Mouse (Mus musculus): ENCODE data around the gene Lmo2.

The Lmo2 gene

DNA sequence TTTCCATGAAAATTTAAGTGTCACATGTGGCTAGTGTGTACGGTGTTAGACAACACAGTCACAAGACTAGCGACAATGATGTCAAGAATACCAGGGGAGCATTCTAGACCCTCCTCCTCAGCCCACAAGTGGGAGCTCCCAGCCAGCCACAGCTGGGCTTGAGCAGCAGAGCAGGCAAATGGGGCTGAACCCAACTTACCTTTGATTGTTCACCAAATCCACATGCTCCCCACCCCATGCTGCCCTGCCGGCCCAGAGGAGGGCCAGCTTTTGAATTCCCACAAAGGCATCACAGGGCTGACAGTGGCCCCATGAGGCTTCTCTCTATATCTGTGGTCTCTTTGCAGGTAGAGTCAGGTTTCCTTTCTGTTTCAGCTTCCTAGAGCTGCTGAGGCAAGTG, 16.7 kb upstream of the Lmo2 start:
- DNase-seq (ENCODE audit: low read depth in 1 of 2, low spot score in 2 of 2), result no peak

DNA sequence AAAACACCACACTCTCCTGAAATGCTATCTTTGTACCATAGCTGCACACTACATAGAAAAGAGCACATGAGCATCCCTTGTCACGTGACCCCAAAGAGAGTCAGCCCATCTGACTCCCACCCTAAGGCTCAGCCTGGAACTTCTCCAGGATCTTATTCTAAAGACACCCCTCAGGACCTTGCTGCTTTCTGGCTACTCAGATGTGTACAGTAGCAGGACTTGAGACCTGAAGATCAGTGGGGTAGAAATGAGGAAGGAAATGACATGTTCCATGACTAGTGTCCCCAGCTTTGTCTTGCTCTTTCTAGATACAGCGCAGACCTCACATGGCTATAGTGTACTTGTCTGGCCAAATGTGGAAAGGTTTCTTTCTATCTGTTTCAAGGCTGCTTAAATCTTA, 12.9 kb upstream of the Lmo2 start:
- DNase-seq (ENCODE audit: low read depth in 1 of 2, low spot score in 2 of 2), result no peak

- no peak for DNase-seq (ENCODE audit: low read depth in 1 of 2, low spot score in 2 of 2)
These were observed 12.2 kb upstream of the Lmo2 start for GRCm38 (mm10) chr2:103945571-103946092.

DNA sequence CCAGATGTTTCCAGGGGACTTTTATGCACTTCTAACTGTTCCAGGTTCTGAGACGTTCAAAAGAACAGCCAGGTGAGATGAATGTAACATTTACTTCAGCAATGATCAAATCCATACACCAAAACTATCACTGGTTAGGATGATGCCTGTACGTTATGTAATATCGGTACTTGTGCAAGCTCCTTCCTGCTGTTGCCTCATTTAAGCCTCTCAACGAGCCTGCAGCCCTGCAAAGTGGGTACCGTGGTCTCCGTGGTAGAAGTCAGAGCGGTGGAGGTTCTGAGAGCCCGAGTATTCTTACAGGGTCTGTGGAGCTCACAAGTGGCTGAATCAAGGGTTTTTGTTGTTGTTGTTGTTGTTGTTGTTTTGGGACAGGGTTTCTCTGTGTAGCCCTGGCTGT, 10.9 kb upstream of the Lmo2 start:
- no peak for DNase-seq (ENCODE audit: low read depth in 1 of 2, low spot score in 2 of 2)

DNA sequence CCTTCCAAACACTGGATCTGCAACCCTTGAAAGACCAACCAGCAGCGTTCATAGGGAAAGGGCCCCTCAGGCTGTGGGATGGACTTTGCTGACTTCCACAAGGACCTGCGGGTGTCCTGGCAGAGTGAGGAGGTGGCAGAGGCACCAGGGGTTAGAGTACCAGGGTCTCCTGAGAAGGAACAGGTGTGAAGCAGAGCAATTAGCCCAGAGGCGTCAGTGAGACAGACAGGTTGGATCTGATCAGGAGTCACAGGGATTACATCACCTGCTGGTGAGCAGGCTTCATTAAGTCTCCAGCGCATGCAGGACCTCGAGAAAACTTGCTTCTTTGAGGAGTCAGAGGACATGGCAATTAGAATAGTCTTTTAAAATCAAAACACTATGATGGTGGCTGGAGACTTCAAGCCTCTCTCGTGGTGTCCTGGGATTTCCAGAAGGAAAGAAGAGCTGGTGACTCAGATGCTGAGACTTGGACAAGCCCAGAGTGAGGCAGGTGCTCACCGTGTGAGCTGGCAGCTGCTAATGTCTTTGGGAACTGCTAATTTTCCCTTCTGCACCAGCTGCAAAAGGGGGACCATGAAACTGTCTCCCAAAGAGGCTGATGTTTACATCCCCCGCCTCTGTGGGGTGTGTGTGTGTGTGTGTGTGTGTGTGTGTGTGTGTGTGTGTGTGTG, 9.7 kb upstream of the Lmo2 start:
- DNase-seq (ENCODE audit: low read depth in 1 of 2, low spot score in 2 of 2), result no peak

- no peak for DNase-seq (ENCODE audit: low read depth in 1 of 2, low spot score in 2 of 2)
These were observed 4.5 kb upstream of the Lmo2 start for GRCm38 (mm10) chr2:103953050-103953835.

- DNase-seq (ENCODE audit: low read depth in 1 of 2, low spot score in 2 of 2), result no peak
These were observed 2.1 kb upstream of the Lmo2 start for GRCm38 (mm10) chr2:103955714-103956113.

GRCm38 (mm10) chr2:103956867-103957266, 919 bp upstream of the Lmo2 start:
- DNase-seq (ENCODE audit: low read depth in 1 of 2, low spot score in 2 of 2), result no peak

GRCm38 (mm10) chr2:103958634-103959033, 848 bp downstream of the Lmo2 start:
- no peak for DNase-seq (ENCODE audit: low read depth in 1 of 2, low spot score in 2 of 2)

DNA sequence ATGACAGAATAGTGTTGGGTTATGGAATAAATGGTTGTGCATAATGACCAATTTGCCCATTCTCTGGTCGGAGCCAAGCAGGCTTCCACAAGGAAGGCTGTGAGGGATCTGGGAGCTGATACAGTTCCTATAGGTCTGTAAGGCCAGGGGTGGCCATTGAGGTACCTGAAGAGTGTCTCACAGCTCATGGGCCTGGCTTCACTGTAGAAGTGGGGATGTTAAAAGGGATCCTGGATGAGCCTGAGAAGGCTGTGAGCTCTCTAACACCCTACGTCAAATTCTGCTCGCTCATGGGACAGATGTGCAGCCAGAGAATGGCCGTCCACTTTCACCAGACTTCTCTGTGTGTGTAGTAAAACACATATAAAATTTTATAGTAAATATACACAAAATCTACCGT, 1.3 kb downstream of the Lmo2 start:
- DNase-seq (ENCODE audit: low read depth in 1 of 2, low spot score in 2 of 2), result no peak

GRCm38 (mm10) chr2:103959574-103959973, 1.8 kb downstream of the Lmo2 start:
- no peak for DNase-seq (ENCODE audit: low read depth in 1 of 2, low spot score in 2 of 2)

DNA sequence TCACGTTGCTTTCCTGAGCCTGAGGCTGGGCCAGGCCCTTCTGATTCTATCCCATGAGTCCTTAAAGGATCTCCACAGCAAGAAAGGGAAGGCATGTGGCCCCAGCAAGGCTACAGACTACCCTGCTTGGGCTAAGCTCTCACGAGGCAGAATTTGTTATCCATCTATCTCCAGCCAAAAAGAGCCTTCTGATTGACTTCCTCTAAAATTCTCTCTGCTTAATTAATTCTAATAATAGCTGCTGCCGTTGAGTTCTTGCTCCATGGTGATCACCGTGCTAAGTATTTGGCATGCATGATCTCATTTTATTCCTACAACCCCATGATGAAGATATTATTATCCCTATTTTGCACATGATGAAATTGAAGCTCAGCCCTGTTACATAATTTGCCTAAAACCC, 4.6 kb downstream of the Lmo2 start:
- no peak for DNase-seq (ENCODE audit: low read depth in 1 of 2, low spot score in 2 of 2)

DNA sequence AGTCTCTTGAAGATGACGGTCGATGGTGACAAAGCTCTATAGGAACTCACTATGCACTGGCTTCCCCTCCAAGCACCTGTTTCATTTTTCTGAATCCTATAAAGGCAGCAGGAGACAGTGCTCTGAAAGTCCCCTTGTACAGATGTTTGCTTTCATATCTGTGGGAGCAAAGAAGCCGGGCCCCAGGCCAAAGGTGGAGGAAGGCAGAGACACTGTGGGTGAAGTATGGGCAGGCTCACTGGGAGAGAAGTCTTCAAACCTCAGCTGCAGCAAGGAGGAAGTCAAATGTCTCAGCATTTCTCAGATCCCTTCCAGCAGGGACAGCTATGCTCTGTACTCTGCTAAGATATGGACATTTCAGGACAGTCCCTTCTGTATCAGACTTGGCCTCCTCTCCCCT, 7.6 kb downstream of the Lmo2 start:
- DNase-seq (ENCODE audit: low read depth in 1 of 2, low spot score in 2 of 2), result no peak

DNA sequence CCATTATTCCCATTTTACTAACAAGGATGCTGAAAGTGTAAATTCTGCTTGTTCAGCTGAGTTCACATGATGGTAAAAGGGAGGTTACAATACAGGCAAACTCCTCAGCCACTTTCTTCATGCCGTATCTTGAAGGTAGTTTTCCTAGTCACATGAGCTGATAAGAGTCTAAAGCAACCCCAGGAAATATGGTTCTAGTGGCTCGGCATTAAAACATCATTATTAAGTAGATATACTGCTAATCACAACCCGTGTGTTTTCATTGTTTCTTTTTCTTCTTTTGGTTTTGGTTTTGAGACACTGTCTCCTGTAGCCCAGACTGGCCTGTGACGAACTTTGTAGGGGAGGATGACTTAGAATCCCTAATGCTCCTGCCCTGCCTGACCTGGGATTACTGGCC, 10.4 kb downstream of the Lmo2 start:
- DNase-seq (ENCODE audit: low read depth in 1 of 2, low spot score in 2 of 2), result no peak

DNA sequence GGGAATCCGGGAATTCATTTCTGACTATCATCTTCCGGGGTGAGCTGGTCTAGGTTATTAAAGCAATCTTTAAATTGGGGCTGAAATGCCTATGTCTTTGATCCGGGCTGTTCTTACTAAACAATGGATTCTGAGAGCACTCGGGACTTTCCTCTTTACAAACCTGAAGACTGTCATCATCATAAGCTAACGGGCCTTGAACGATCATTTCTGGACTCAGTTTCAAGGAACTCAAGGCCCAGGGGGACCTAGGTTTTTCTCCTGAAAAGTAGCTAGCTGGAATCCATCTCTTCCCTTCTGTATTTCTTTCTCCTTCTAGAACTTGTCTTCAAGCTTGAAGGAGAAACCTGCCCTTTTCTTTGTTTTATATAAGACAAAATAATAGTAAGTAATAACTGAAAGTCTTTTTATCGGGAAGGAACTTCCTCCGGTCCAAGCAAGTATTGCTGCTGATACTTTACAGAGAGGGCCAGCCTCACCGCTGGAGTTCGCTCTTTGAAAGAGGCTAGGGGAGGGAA, 11.2 kb downstream of the Lmo2 start:
- no peak for DNase-seq (ENCODE audit: low read depth in 1 of 2, low spot score in 2 of 2)

GRCm38 (mm10) chr2:103969437-103970040, 11.8 kb downstream of the Lmo2 start:
- DNase-seq (ENCODE audit: low read depth in 1 of 2, low spot score in 2 of 2), result no peak

- peak in 1 of 2 experiments; percentile 43 for DNase-seq (ENCODE audit: low read depth in 1 of 2, low spot score in 2 of 2)
These were observed 12.4 kb downstream of the Lmo2 start for GRCm38 (mm10) chr2:103970041-103970790.

DNA sequence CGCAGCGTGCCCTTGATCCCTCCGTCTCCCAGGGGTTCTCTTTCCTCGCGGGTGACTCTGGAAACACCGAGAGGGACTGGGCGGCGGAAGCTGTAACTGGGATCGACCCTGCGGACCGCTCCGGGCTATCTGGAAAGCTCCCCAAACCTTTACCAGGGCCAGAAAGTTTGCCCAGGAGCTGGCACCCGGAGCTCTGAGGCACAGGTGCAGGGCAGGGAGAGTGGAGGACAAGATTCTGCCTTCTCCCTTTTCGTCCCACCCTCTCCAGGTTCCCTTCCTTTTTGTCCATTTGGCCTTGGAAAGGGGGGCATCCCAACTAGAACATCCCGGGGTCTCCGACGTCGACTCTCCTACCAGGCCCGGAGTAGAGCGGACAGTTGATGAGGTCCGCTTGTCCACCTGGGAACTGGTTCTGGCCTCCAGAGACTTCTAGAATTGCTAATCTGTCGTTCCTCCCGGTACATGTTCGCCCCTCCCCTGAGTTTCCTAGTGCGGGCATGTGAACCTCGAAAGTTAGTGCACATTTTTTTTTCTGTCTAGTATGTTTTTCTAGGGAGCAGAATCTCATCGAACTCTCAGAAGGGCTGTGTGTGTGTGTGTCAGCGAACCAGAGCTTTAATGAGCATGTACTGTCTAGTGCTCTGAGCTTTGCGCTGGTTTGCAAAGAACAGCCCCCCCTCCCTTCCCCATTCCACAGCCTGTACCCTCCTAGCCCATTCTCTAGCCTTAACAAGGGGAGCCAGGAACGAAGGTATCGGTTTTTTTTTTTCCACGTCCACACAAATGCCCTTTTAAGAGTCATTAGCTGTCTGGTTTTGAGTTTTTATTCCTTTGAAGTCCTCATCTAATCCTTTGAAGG, 13.2 kb downstream of the Lmo2 start:
- DNase-seq (ENCODE audit: low read depth in 1 of 2, low spot score in 2 of 2), result no peak

GRCm38 (mm10) chr2:103971838-103972237, 14.1 kb downstream of the Lmo2 start:
- DNase-seq (ENCODE audit: low read depth in 1 of 2, low spot score in 2 of 2), result no peak

DNA sequence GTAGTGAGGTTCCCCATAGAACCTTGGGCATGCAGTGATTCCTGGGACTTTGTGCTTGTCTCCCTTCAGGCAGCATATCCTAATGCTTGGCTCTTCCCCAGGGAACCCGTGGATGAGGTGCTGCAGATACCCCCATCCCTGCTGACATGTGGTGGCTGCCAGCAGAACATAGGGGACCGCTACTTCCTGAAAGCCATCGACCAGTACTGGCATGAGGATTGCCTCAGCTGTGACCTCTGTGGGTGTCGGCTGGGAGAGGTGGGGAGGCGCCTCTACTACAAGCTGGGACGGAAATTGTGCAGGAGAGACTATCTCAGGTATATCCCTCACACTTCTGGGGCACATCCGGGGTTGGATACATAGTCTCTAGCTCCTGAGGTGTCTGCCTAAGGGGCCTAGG, 18.1 kb downstream of the Lmo2 start:
- no peak for DNase-seq (ENCODE audit: low read depth in 1 of 2, low spot score in 2 of 2)

Measured in monocyte, adult 2 months (primary cell).